Mouse (Mus musculus): ENCODE data around the gene Olfr523.

- TF ChIP-seq POLR2A (IDR thresholded peaks at IDR 0.05; ENCODE audit: borderline replicate concordance, extremely low read depth, insufficient read depth, insufficient read length, poor library complexity, severe bottlenecking) = no peak
- no peak for TF ChIP-seq CTCF (IDR thresholded peaks at IDR 0.05; ENCODE audit: borderline replicate concordance, extremely low read depth, insufficient read depth, insufficient read length)
These were observed 12.7 kb upstream of the Olfr523 start for GRCm38 (mm10) chr7:140160363-140160762.

All from brain, embryonic 14.5 days (tissue).